Mouse (Mus musculus) liver, adult 2 months (tissue): ENCODE results near the gene Map3k20.

ENCODE experiments used
- CTCF ChIP-seq: fragments of 200-500 bp; IDR thresholded peaks from 2 replicates; pipeline ENCODE4 v1.5.1; 2011; ENCODE audit warnings: low read depth, low read length, control low read depth
- POLR2A ChIP-seq: fragments of 200-500 bp; IDR thresholded peaks from 2 replicates; pipeline ENCODE4 v1.6.1; 2011; ENCODE audit warnings: low read length, control low read depth; ENCODE audit not compliant: insufficient read depth; ENCODE audit errors: extremely low read depth

- no peak for TF ChIP-seq CTCF
- TF ChIP-seq POLR2A = no peak
Observed at GRCm38 (mm10) chr2:72441010-72441409, 155.6 kb downstream of the Map3k20 start.
